Mouse (Mus musculus): ENCODE measurements around the gene Vmn1r58. TPM values are rescaled to one million over a fixed set of nuclear protein-coding genes. Genes with fewer than 3 reads are reported as not detected.
"Not testable (repeated sequence)": the region's sequence is repeated elsewhere in the genome, so short reads cannot be mapped to it uniquely, and the experiment has no call there.

Gene Vmn1r58
- total RNA-seq (2021): not detected
- long read RNA-seq, experiment 1: 0 reads
- long read RNA-seq, experiment 2: 0 reads

- not testable (repeated sequence) for H3K27ac ChIP-seq, H3K4me3 ChIP-seq
Observed at GRCm38 (mm10) chr7:5413296-5413695, at the start of gene Vmn1r58. Vmn1r58 (minus strand) TSS chr7:5413396.

GRCm38 (mm10) chr7:5456674-5457073 is 43.5 kb upstream of the Vmn1r58 start, which contains the start of gene Vmn1r59:
Vmn1r59 (minus strand) TSS chr7:5456774.
- Histone ChIP-seq H3K27ac (no peak within 1 kb of the TSS), H3K4me3 (no peak within 1 kb of the TSS)
- no peak for DNase-seq (ENCODE audit: low spot score in 2 of 2)
- TF ChIP-seq CTCF (conservative IDR thresholded peaks at IDR 0.05): no peak

More at GRCm38 (mm10) chr7:5413296-5413695, at the start of gene Vmn1r58:
- DNase-seq (ENCODE audit: low spot score in 2 of 2): not testable (repeated sequence)

GRCm38 (mm10) chr7:5454011-5454410 is 40.8 kb upstream of the Vmn1r58 start:
- not testable (repeated sequence) for H3K27ac ChIP-seq; DNase-seq (ENCODE audit: low spot score in 2 of 2); H3K4me3 ChIP-seq

- Histone ChIP-seq H3K27ac (no peak overlapping the region), H3K4me3 (no peak overlapping the region)
- DNase-seq (ENCODE audit: low spot score in 2 of 2): no peak
- TF ChIP-seq CTCF (conservative IDR thresholded peaks at IDR 0.05): no peak
Observed at GRCm38 (mm10) chr7:5448627-5449026, 35.4 kb upstream of the Vmn1r58 start.

- no peak for DNase-seq (ENCODE audit: low spot score in 2 of 2)
- TF ChIP-seq CTCF (conservative IDR thresholded peaks at IDR 0.05): no peak
- no peak overlapping the region for H3K27ac ChIP-seq
- no peak overlapping the region for H3K4me3 ChIP-seq
Observed at GRCm38 (mm10) chr7:5406201-5406600, 7.0 kb downstream of the Vmn1r58 start.

- Histone ChIP-seq H3K4me3 (no peak overlapping the region), H3K27ac (no peak overlapping the region)
- TF ChIP-seq CTCF (conservative IDR thresholded peaks at IDR 0.05): no peak
- DNase-seq (ENCODE audit: low spot score in 2 of 2): no peak
Observed at GRCm38 (mm10) chr7:5366724-5367123, 46.5 kb downstream of the Vmn1r58 start.

GRCm38 (mm10) chr7:5363599-5363998 is 49.6 kb downstream of the Vmn1r58 start:
- no peak for DNase-seq (ENCODE audit: low spot score in 2 of 2)
- TF ChIP-seq CTCF (conservative IDR thresholded peaks at IDR 0.05): no peak
- H3K27ac ChIP-seq: no peak overlapping the region

More at GRCm38 (mm10) chr7:5363599-5363998, 49.6 kb downstream of the Vmn1r58 start:
- no peak overlapping the region for H3K4me3 ChIP-seq

Other genes with a start within 250 kb of the Vmn1r58 start
- gene Vmn1r56, start 216.6 kb downstream of the Vmn1r58 start, total RNA-seq (2021): not detected
- not detected for gene Vmn1r57, start 194.9 kb downstream of the Vmn1r58 start, total RNA-seq (2021)
- not detected for gene Gm5065, start 62.9 kb downstream of the Vmn1r58 start, total RNA-seq (2021)
- not detected for gene Nlrp2, start 62.4 kb downstream of the Vmn1r58 start, total RNA-seq (2021)
- gene Vmn1r59, start 43.4 kb upstream of the Vmn1r58 start, total RNA-seq (2021): not detected
- not detected for gene Vmn2r28, start 80.6 kb upstream of the Vmn1r58 start, total RNA-seq (2021)
- not detected for gene Vmn1r60, start 133.9 kb upstream of the Vmn1r58 start, total RNA-seq (2021)
- not detected for gene Vmn1r61, start 199.9 kb upstream of the Vmn1r58 start, total RNA-seq (2021)